Mouse (Mus musculus) heart, postnatal 4 days (tissue): ENCODE measurements at regions not wholly inside any gene's neighbourhood (a gene's known extent, or its start where the extent isn't known, plus 50 kb on each side); places are given as distances from the start of the nearest gene placed in this dataset.
"Not testable (repeated sequence)": the region's sequence is repeated elsewhere in the genome, so short reads cannot be mapped to it uniquely, and the experiment has no call there.

Experiments
- DNase-seq: peaks from one replicate; pipeline ENCODE4 v3.0.0; 2021

DNA sequence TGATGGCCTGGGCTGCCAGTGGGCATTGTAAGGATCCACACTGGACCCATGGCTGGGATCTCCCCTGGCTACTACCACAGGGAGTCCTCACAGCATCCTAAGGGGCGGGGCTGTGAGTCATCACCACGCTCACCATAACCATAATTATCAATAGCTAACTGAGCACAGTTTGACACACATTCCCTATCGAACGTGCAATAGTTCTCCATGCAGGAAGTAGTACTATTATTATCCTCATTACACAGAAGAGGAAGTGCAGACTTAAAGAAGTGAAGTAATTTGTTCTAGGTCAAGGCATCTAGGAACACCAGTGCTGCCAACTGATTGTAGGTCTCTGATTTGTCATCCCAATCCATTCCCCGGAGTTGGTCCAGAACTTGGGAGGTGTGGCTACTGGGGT, 84.1 kb upstream of the Trim2 start:
- no peak for DNase-seq

DNA sequence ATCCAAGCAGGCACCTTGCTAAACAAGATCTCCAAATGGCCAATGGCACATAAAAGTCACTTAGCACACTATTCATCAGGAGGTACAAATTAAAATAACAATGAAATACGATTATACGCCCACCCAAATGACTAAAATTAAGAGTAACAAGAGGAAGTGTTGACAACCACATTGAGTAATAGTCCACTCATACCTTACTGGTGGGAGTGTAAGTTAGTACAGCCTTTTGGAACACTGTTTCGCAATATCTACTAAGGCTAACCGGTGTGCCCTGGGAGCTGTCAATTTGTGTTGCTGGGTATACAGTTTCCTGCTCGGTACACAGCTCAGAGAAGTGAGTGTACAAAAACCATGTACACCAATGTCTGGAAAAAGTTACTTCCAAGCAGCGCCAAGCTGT, 81.8 kb upstream of the Trim2 start:
- DNase-seq: no peak

DNA sequence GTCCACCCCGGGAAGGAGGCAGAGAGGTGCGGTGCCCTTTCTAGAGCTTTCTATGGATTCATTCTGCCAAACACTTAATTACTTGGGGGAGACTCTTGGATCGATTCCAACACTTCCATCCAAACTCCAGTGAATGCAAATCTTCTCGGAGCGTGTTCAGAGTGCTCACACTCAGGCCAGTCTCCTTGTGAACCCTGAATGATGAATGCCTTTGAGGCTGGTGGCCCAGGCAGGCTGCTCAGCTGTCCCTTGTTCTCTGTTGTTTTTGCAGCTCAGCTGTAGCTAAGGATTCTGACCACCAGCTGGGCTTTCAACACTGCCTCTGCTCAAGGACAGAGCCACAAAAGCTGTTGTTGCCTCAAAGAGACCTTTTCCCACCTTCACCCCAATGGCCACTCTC, 79.0 kb upstream of the Trim2 start:
- no peak for DNase-seq

DNA sequence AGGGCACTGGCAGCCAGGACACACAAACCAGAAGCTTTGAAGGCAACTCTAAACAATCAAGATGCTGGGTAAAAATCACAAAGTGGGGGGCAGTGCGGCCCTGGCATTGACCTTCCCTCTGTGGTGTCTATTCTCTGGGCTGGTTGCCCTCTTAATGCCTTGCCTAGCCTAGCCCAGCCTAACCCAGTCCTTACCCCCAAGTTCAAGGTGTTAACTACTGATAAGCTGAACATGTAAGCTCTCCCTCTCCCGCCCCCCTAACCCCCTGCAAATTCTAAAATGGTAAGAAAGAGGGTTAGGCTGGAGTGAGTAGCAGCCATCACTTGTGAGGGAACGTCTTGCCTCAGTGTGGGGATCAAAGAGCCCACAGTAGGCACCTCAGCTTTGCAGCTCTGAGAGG, 76.9 kb upstream of the Trim2 start:
- no peak for DNase-seq

DNA sequence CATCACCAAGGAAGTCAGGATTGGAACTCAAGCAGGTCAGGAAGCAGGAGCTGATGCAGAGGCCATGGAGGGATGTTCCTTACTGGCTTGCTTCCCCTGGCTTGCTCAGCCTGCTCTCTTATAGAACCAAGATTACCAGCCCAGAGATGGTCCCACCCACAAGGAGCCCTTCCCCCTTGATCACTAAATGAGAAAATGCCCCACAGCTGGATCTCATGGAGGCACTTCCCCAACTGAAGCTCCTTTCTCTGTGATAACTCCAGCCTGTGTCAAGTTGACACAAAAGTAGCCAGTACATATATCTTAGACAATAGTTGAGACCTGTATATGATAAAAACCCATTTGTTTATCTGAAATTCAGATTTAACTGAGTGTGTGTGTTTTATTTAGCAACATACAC, 76.4 kb upstream of the Trim2 start:
- DNase-seq: not testable (repeated sequence)

DNA sequence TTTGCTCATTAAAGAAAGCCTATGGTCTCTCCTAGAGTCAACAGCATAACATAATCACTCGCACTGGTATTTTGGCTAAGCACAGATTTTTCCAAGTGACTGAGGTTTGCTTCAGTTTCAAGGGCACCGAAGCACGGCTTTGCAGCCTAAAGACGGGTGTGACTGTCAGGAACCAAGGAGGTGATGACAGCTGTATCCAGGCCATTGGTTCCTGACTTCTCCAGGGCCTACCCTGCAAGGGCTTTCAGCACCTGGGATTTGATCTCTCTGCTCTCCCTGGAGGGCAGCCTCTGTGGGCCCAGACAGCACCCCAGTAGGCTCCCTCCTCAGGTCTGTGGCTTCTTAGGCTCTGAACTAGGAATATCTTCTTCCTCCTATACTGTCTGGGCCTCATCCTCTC, 75.3 kb upstream of the Trim2 start:
- peak; percentile 43 for DNase-seq

DNA sequence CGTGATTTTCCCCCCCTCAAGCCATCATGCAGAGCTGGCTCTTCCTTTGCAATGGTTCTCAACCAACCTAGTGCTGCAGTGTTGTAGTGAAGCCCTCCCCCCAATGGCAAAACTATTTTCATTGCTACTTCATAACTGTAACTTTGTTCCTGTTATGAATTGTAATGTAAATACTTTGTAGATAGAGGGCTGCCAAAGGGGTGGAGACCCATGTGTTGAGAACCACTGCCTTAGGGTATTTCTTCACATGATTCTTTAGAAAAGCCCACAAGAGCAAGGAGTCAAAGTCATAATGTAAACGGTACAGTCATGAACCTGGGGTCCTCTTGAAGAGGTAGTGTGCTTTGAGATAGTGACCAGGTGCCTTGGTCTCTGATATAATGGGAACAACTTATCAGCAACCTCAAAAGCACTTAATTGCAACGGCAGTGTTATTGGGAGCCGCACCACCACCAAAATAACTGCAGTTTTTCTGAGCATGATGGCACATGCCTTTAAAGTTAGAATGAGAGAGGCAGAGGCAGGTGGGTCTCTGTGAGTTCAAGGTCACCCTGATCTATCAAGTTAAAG, 72.4 kb upstream of the Trim2 start:
- no peak for DNase-seq

DNA sequence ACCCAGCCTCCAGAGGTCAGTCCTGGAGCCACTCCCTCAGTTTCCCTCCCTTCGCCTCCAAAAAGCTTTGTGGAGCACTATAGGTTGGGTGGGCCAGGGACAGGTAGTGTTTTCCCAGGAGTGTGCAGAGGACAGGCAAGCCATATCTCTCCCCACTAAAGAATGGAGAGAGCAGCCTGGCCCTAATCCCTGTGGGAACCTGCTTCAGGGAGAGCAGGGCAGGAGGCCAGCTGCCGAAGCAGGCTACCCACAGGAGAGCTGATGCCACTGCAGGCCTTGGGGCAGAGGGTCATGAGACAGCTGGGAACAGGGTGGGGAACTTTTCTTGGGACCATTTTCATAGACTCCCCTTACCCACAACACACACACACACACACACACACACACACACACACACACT, 69.8 kb upstream of the Trim2 start:
- no peak for DNase-seq

DNA sequence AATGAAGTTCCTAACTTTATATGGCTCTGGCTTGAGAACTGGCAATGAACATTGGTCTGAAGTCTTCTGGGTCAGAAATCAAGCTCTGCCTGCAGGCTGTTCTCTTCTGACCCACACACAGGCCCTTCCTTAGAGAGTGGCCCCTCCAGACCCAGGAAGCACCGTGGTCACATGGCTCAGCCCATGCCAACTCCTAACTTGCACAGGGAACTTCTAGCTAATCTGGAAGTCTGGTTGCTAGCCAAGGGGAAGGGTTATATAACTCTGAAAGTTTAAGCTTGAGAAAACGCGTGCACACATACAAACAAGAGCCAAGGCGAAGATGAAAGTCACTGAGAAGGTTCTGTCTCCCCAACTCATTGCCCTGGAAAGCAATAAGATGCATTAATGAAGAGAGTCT, 69.2 kb upstream of the Trim2 start:
- no peak for DNase-seq

DNA sequence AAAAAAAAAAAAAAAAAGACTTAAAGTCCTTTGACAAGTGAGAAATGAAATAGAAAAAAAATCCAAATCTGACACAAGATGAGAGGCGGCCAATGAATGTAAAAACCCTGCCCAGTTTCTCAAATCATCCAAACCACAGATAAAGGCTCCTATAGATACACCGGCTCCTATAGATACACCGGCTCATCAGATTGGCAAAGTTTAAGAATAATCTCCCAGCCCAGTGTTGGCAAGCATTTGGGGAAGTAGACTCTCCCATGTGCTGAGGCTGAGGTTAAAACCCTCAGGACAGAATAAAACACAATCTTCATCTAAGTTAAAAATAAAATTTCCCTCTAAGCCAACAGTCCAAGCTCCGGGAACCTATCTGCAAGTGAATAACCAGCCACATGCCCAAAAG, 65.2 kb upstream of the Trim2 start:
- no peak for DNase-seq

DNA sequence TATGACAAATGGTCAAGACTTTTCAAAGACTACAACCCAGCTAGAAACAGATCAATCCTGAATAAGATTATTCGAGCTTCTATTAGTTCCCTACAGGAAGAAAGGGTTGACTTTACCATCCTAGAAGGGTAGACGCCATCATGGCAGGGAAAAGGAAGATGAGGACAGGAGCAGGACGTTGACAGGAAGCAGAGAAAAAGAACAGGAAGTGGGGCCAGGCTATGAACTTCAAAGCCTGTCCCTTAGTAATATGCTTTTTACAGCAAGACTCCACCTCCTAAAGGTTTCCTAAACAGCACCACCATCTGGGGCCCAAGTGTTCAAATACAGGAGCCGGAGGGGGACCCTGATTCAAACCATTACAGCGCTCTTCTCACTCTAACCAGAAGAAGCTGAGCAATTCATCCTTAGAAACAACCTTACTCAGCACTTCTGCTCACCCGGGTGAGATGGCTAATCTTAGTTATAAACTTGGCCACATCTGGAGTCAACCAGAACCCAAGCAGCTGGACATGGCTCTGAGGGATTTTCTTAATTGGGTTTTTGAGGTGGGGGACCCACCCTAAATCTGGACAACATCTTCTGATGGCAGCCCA, 60.6 kb upstream of the Trim2 start:
- DNase-seq: no peak

DNA sequence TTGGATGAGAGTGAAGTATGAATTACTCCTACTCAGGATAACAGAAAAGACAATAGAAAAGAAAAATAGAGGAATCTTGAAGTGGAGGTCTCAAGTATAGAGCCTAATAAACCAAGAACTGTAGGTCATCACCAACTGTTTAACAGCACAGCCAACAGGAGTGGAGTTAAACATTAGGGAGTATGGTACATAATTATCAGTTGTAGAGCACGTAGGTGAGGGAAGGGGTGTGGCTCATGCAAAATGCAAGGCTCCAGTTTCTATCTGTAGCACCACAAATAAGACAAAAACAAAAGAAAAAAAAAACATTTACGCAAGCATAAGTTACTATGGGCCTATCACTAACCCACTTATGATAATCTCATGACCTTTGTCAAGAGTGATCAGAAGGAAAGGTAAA, 52.0 kb upstream of the Trim2 start:
- no peak for DNase-seq

DNA sequence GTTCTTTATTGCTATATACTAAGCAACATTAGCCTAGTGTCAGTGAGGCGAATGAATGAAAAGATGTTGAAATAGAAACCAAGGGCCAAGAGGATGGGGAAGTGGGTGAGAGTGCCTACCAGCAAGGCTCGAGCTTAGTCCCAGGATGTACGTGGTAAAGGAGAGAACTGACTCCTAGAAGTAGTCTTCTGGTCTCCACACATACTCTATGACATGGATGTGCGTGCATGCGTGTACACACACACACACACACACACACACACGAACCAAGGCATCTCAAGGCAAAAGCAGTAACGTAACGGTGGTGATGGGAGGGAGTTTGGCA, 50.0 kb upstream of the Trim2 start:
- no peak for DNase-seq
